ENCODE assay signal across 8 mouse cellular contexts in genomic region chr14:79089464-79089863, GRCm38 (mm10).
DNase-seq lines count a peak whose midpoint lies in the region; ATAC-seq and TF ChIP-seq lines count a peak whose summit lies in the region.

No protein-coding gene starts in this region.

- no peaks in the 10 kb centered on the region for H3K4me1 ChIP-seq in embryonic facial prominence, embryonic 11.5 days (ENCODE audit: control insufficient read depth, insufficient read depth, low read length)
- peaks cover 20% of the 10 kb centered on the region for H3K4me1 ChIP-seq in embryonic facial prominence, embryonic 10.5 days
- H3K4me1 ChIP-seq in lung, postnatal 0 days (ENCODE audit: insufficient read depth, low read depth, low read length): no peaks in the 10 kb centered on the region

- no peak overlapping the region for H3K9ac ChIP-seq in embryonic facial prominence, embryonic 11.5 days (replicated peaks; ENCODE audit: low read length)
- no peak overlapping the region for H3K9ac ChIP-seq in lung, postnatal 0 days (replicated peaks; ENCODE audit: low read depth)

- H3K4me3 ChIP-seq in embryonic facial prominence, embryonic 11.5 days (ENCODE audit: low read depth, low read length): no peak overlapping the region
- H3K4me3 ChIP-seq in embryonic facial prominence, embryonic 10.5 days: no peak overlapping the region
- H3K4me3 ChIP-seq in lung, postnatal 0 days (ENCODE audit: low read depth, low read length): no peak overlapping the region

- WGBS in embryonic facial prominence, embryonic 11.5 days: 24% methylated on average over 2 of the region's 2 CpGs
- WGBS in embryonic facial prominence, embryonic 10.5 days: 43% methylated on average over 2 of the region's 2 CpGs
- WGBS in lung, postnatal 0 days: 18% methylated on average over 2 of the region's 2 CpGs

- no peak for TF ChIP-seq CTCF in lung, postnatal 0 days (IDR thresholded peaks at IDR 0.05)

- H3K27ac ChIP-seq in embryonic facial prominence, embryonic 11.5 days (replicated peaks; ENCODE audit: low read depth, low read length): no peak overlapping the region
- no peak overlapping the region for H3K27ac ChIP-seq in embryonic facial prominence, embryonic 10.5 days (replicated peaks)
- no peak overlapping the region for H3K27ac ChIP-seq in lung, postnatal 0 days (ENCODE audit: low read length)

- DNase-seq in embryonic facial prominence, embryonic 11.5 days (ENCODE audit: low spot score): peak; percentile 18
- no peak for DNase-seq in embryonic facial prominence, embryonic 10.5 days (ENCODE audit: low spot score)
- peak; percentile 31 for DNase-seq in A20 (ENCODE audit: low read depth, low spot score)
- DNase-seq in fibroblast of lung, adult 2 months (ENCODE audit: low read depth): peak; percentile 87
- DNase-seq in heart, postnatal 25 days (ENCODE audit: low spot score): peak; percentile 10
- peak; percentile 81 for DNase-seq in lung, postnatal 0 days (ENCODE audit: low spot score)
- no peak for DNase-seq in thymus, postnatal 10 days (ENCODE audit: low spot score in 2 of 2)
- DNase-seq in testis, postnatal 14 days (ENCODE audit: low spot score): no peak

- no peaks in the 10 kb centered on the region for H3K36me3 ChIP-seq in embryonic facial prominence, embryonic 11.5 days (replicated peaks; ENCODE audit: control insufficient read depth, insufficient read depth, low read depth, low read length)
- peaks cover 5% of the 10 kb centered on the region for H3K36me3 ChIP-seq in embryonic facial prominence, embryonic 10.5 days (replicated peaks)
- H3K36me3 ChIP-seq in lung, postnatal 0 days (ENCODE audit: insufficient read depth, low read length): no peaks in the 10 kb centered on the region; the same call in 1 of the 2 replicates

- intact Hi-C loops in heart, postnatal 25 days (cut with DNase I): no loop called here

- no peaks in the 10 kb centered on the region for H3K9me3 ChIP-seq in embryonic facial prominence, embryonic 11.5 days (replicated peaks; ENCODE audit: control insufficient read depth, low read length)
- peaks cover 6% of the 10 kb centered on the region; the same call in 1 of the 2 replicates for H3K9me3 ChIP-seq in embryonic facial prominence, embryonic 10.5 days
- H3K9me3 ChIP-seq in lung, postnatal 0 days (ENCODE audit: low read length): no peaks in the 10 kb centered on the region

- no peak overlapping the region for H3K4me2 ChIP-seq in embryonic facial prominence, embryonic 11.5 days (ENCODE audit: low read depth, low read length)
- no peak overlapping the region for H3K4me2 ChIP-seq in lung, postnatal 0 days (replicated peaks; ENCODE audit: low read depth, low read length)

- H3K27me3 ChIP-seq in embryonic facial prominence, embryonic 11.5 days (ENCODE audit: control insufficient read depth, insufficient read depth, low read length): no peaks in the 10 kb centered on the region
- H3K27me3 ChIP-seq in embryonic facial prominence, embryonic 10.5 days (replicated peaks; ENCODE audit: low read depth, poor library complexity, severe bottlenecking): no peaks in the 10 kb centered on the region
- H3K27me3 ChIP-seq in lung, postnatal 0 days (replicated peaks; ENCODE audit: insufficient read depth, low read length): no peaks in the 10 kb centered on the region

- no peak for TF ChIP-seq EP300 in lung, postnatal 0 days (IDR thresholded peaks at IDR 0.05)

- no peak for ATAC-seq in embryonic facial prominence, embryonic 11.5 days (replicated peaks; ENCODE audit: insufficient number of reproducible peaks, low FRiP score, low TSS enrichment, low read depth)
- peak; percentile 93 for ATAC-seq in lung, postnatal 0 days

Comparison
In these comparisons a context has a peak if more than half of its experiments do, and no peak if none do; other contexts are left out.
1. DNase-seq: peak in embryonic facial prominence, embryonic 11.5 days (single experiment), A20 (single experiment), fibroblast of lung, adult 2 months (single experiment), heart, postnatal 25 days (single experiment) and lung, postnatal 0 days (single experiment); none in embryonic facial prominence, embryonic 10.5 days (single experiment), thymus, postnatal 10 days (0 of 2) and testis, postnatal 14 days (single experiment).